Mouse (Mus musculus) kidney, embryonic 16.5 days (tissue): ENCODE data around the gene Calcrl. TPM values are rescaled to one million over a fixed set of nuclear protein-coding genes. Genes with fewer than 3 reads are reported as not detected.

Experiments
- ATAC-seq: fragments of 200-750 bp; cut with Nextera tagmentation; 2 replicates; pipeline ENCODE4 v1.8.0; 2017; ENCODE audit warnings: moderate TSS enrichment; ENCODE audit not compliant: low FRiP score, low TSS enrichment
- H3K27ac ChIP-seq: fragments of 300-500 bp; sonication (generic); 2 replicates; pipeline ENCODE4 v1.5.1; 2014; ENCODE audit warnings: low read length
- H3K27me3 ChIP-seq: fragments of 300-500 bp; sonication (generic); 2 replicates; pipeline ENCODE4 v1.6.1; 2014; ENCODE audit warnings: low read length, control low read depth, mixed read lengths; ENCODE audit not compliant: insufficient read depth
- H3K36me3 ChIP-seq: fragments of 300-500 bp; sonication (generic); 2 replicates; pipeline ENCODE4 v1.6.1; 2014; ENCODE audit warnings: low read length, control low read depth, mixed read lengths; ENCODE audit not compliant: insufficient read depth
- H3K4me1 ChIP-seq: fragments of 300-500 bp; sonication (generic); 2 replicates; pipeline ENCODE4 v1.6.1; 2014; ENCODE audit warnings: low read length, control low read depth, mixed read lengths; ENCODE audit not compliant: insufficient read depth
- H3K4me2 ChIP-seq: fragments of 300-500 bp; sonication (generic); replicated peaks from 2 replicates; pipeline ENCODE4 v1.6.1; 2014; ENCODE audit warnings: low read depth, low read length
- H3K4me3 ChIP-seq: fragments of 300-500 bp; sonication (generic); 2 replicates; pipeline ENCODE4 v1.5.1; 2014; ENCODE audit warnings: mild to moderate bottlenecking, low read length
- H3K9ac ChIP-seq: fragments of 300-500 bp; sonication (generic); replicated peaks from 2 replicates; pipeline ENCODE4 v1.6.1; 2014; ENCODE audit warnings: low read length
- H3K9me3 ChIP-seq: fragments of 300-500 bp; sonication (generic); 2 replicates; pipeline ENCODE4 v1.6.1; 2016; ENCODE audit warnings: low read length, control low read depth
- WGBS: fragments of 180-500 bp; shearing (Covaris S2); extraction: QIAGEN DNeasy Blood & Tissue Kit; methylation state at CpG from one replicate; pipeline ENCODE4 v1.1.7; 2014; 5-methylcytosine and 5-hydroxymethylcytosine counted together
- polyA plus RNA-seq: library from polyadenylated mRNA; unstranded; fragments of >200 nt; fragmentation: Nextera tagmentation; extraction: Ambion mirVana; gene quantifications from 2 replicates; pipeline ENCODE4 v1.2.1, GENCODE M21; 2015

The Calcrl gene
- polyA plus RNA-seq, 1 experiment from 2014 or later: 64.7 TPM

- H3K9ac ChIP-seq: no peak overlapping the region
- ATAC-seq: no peak
- H3K4me1 ChIP-seq: peaks cover 11% of the 10 kb centered on the region
- H3K36me3 ChIP-seq: 0 out of 2 replicates have a peak, but pooled peaks cover 4% of the 10 kb centered on the region
- 28% methylated on average over 3 of the region's 3 CpGs for WGBS
- no peaks in the 10 kb centered on the region for H3K27me3 ChIP-seq
- H3K9me3 ChIP-seq: no peaks in the 10 kb centered on the region
- H3K27ac ChIP-seq: no peak overlapping the region
- H3K4me3 ChIP-seq: no peak overlapping the region
- no peak overlapping the region for H3K4me2 ChIP-seq
These were observed 66.4 kb downstream of the Calcrl start for GRCm38 (mm10) chr2:84358690-84359343.

GRCm38 (mm10) chr2:84355281-84355680, 69.9 kb downstream of the Calcrl start:
- Histone ChIP-seq H3K27me3 (no peaks in the 10 kb centered on the region), H3K9ac (no peak overlapping the region), H3K27ac (no peak overlapping the region), H3K4me2 (no peak overlapping the region), H3K9me3 (no peaks in the 10 kb centered on the region), H3K36me3 (no peaks in the 10 kb centered on the region), H3K4me3 (no peak overlapping the region), H3K4me1 (0 out of 2 replicates have a peak, but pooled peaks cover 3% of the 10 kb centered on the region)
- 55% methylated on average over 4 of the region's 4 CpGs for WGBS
- peak; percentile 73; the same call in 1 of the 2 replicates for ATAC-seq

- Histone ChIP-seq H3K27ac (no peak overlapping the region), H3K9ac (no peak overlapping the region), H3K4me1 (no peaks in the 10 kb centered on the region), H3K9me3 (no peaks in the 10 kb centered on the region), H3K36me3 (peaks cover 19% of the 10 kb centered on the region; the same call in 1 of the 2 replicates), H3K4me2 (no peak overlapping the region), H3K4me3 (no peak overlapping the region), H3K27me3 (no peaks in the 10 kb centered on the region)
- no peak for ATAC-seq
- WGBS: 73% methylated on average over 2 of the region's 2 CpGs
These were observed 77.8 kb downstream of the Calcrl start for GRCm38 (mm10) chr2:84347376-84347775.

DNA sequence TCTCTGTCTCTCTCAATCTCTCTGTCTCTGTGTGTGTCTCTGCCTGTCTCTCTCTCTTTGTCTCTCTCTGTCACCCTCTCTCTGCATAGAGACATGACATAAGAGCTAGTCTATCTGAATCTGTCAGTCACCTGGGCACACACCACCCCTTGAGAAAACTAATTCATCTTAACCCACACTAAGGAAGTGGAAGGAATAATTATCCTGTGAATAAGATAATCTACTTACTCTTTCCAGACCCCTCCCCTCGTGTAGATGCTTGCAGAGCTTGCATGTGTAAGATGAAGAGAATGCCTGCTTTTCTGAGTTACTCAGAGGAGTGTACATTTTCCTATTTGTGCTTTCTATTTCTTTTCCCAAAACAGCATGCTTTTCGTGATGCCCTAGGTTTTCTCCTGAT, 81.5 kb downstream of the Calcrl start:
- Histone ChIP-seq H3K27ac (no peak overlapping the region), H3K4me1 (no peaks in the 10 kb centered on the region), H3K36me3 (peaks cover 25% of the 10 kb centered on the region), H3K27me3 (no peaks in the 10 kb centered on the region), H3K4me2 (no peak overlapping the region), H3K4me3 (no peak overlapping the region), H3K9me3 (no peaks in the 10 kb centered on the region), H3K9ac (no peak overlapping the region)
- 55% methylated on average over 2 of the region's 2 CpGs for WGBS
- no peak for ATAC-seq

DNA sequence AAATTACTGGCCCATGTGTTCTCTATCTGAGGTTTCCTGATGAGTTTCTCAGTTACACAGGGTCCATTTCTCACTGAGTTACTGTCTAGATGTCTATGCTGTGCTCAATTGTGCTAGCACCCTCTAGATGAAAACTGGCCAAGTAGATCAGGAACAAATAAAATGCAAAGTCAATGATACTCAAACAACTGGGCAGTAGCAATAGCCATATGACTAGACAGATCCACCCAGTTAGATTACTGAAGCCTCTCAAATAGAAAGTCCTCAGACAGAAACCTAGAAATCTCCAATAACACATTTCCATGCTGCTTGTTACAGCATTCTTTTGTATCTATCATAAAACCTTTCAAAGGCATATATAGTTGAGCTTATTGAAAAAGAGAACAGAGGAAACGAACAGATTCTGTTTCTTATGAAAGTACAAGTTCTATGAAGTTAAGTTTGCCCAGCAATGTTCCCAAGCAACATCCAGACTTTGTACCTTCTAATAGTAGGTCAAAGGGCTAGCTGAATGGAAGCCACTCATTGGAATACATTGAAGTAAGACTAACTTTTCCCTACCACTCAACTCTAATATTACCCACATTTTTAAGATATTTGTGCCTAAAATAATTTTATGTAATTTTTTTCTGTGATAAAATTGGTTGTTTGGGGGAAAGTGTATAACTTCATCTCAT, 87.3 kb downstream of the Calcrl start:
- 89% methylated on average over 1 of the region's 1 CpGs for WGBS
- H3K4me3 ChIP-seq: no peak overlapping the region
- no peaks in the 10 kb centered on the region for H3K4me1 ChIP-seq
- no peak overlapping the region for H3K27ac ChIP-seq
- ATAC-seq: no peak
- H3K27me3 ChIP-seq: no peaks in the 10 kb centered on the region
- H3K9ac ChIP-seq: no peak overlapping the region
- peaks cover 10% of the 10 kb centered on the region for H3K36me3 ChIP-seq
- no peaks in the 10 kb centered on the region for H3K9me3 ChIP-seq
- no peak overlapping the region for H3K4me2 ChIP-seq

- peaks cover 12% of the 10 kb centered on the region for H3K36me3 ChIP-seq
- 85% methylated on average over 4 of the region's 4 CpGs for WGBS
- H3K4me3 ChIP-seq: no peak overlapping the region
- no peak overlapping the region for H3K27ac ChIP-seq
- no peak overlapping the region for H3K4me2 ChIP-seq
- ATAC-seq: no peak
- no peaks in the 10 kb centered on the region for H3K4me1 ChIP-seq
- H3K27me3 ChIP-seq: no peaks in the 10 kb centered on the region
- no peaks in the 10 kb centered on the region for H3K9me3 ChIP-seq
- no peak overlapping the region for H3K9ac ChIP-seq
These were observed 88.9 kb downstream of the Calcrl start for GRCm38 (mm10) chr2:84336331-84336730.

DNA sequence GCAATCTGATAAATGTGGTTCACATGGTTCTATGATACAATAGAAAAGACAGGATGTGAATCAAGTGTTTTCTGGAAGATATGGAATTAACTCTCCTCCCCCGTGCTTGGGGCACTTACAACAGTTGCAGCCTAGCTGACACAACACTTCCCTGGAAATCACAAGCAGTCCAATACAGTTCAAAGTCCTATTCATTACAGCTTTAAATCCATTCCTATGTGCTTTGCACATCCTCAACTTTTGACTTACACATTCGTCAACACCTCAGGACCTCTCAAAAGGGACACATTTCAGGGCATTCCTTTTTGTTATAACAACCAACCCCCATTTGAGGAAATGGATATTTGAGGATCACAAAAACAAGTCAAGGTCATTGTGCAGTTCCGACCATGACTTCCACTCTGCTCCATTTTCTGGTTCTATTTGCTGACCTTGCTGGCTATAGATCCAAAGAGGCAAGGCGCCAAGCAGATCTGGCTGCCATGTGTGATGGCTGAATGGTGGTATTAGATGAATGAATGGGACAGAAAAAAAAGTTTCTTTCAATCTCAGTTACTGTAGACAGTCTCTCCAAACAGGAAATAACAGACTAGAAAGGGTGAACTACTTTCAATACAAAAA, 108.9 kb downstream of the Calcrl start:
- no peaks in the 10 kb centered on the region for H3K36me3 ChIP-seq
- H3K4me1 ChIP-seq: no peaks in the 10 kb centered on the region
- H3K4me2 ChIP-seq: no peak overlapping the region
- H3K4me3 ChIP-seq: no peak overlapping the region
- no peak overlapping the region for H3K9ac ChIP-seq
- no peak for ATAC-seq
- H3K27ac ChIP-seq: no peak overlapping the region
- H3K9me3 ChIP-seq: no peaks in the 10 kb centered on the region
- 68% methylated on average over 4 of the region's 4 CpGs for WGBS
- H3K27me3 ChIP-seq: no peaks in the 10 kb centered on the region

- WGBS: 10% methylated on average over 5 of the region's 5 CpGs
- H3K27ac ChIP-seq: peak overlapping the region; percentile 65; the same call in 1 of the 2 replicates
- no peaks in the 10 kb centered on the region for H3K9me3 ChIP-seq
- no peaks in the 10 kb centered on the region for H3K27me3 ChIP-seq
- no peak overlapping the region for H3K4me3 ChIP-seq
- peak overlapping the region; percentile 39 for H3K4me2 ChIP-seq
- 0 out of 2 replicates have a peak overlapping the region, but pooled peaks have one; percentile 22 for H3K9ac ChIP-seq
- H3K36me3 ChIP-seq: no peaks in the 10 kb centered on the region
- no peak for ATAC-seq
- peaks cover 7% of the 10 kb centered on the region for H3K4me1 ChIP-seq
These were observed 128.7 kb downstream of the Calcrl start for GRCm38 (mm10) chr2:84296517-84296916.

DNA sequence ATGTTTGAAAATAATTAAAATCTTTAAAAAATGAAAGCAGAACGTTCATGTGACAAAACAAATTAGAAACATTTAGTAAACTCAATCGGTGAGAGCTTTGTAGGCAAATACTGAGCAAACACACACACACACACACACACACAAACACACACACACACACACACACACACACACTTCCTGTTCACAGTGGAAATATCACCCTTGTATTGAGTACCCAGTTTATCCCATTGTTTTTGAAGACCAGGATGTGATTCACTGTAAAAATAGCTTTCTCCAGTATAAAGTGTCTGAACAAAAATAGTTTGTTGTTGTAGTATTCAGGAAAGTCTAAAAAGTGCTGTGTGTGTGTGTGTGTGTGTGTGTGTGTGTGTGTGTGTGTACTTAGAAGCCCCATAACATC, 130.1 kb downstream of the Calcrl start:
- H3K4me3 ChIP-seq: no peak overlapping the region
- H3K9me3 ChIP-seq: no peaks in the 10 kb centered on the region
- 74% methylated on average over 2 of the region's 2 CpGs for WGBS
- ATAC-seq: no peak
- H3K27ac ChIP-seq: no peak overlapping the region
- no peak overlapping the region for H3K4me2 ChIP-seq
- H3K27me3 ChIP-seq: no peaks in the 10 kb centered on the region
- peaks cover 7% of the 10 kb centered on the region for H3K4me1 ChIP-seq
- no peaks in the 10 kb centered on the region for H3K36me3 ChIP-seq
- no peak overlapping the region for H3K9ac ChIP-seq

DNA sequence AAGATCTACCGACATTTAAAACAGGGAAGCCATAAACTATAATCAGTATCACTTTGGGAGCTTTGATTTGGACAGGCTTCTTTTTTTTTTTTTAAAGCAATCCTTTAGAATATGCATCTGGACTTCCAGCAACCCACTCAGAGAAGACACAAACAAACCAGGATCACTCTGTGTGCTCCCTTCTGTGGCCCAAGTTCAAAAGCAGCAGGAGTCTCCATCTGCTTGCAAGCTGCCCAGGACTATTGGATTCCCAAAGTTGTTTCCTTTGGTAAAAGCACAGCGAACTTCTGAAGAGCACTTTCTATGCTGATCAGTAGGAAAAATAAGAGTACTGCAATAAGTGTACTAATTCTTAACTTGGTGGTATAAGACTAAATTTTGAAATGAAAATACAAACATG, 130.6 kb downstream of the Calcrl start:
- Histone ChIP-seq H3K27me3 (no peaks in the 10 kb centered on the region), H3K4me2 (no peak overlapping the region), H3K4me1 (peaks cover 7% of the 10 kb centered on the region), H3K9ac (no peak overlapping the region), H3K9me3 (no peaks in the 10 kb centered on the region), H3K4me3 (no peak overlapping the region), H3K36me3 (no peaks in the 10 kb centered on the region), H3K27ac (no peak overlapping the region)
- ATAC-seq: no peak
- WGBS: 35% methylated on average over 2 of the region's 2 CpGs
